Mouse (Mus musculus) MEL (cell line): ENCODE data around the gene Rxfp4. TPM values are rescaled to one million over a fixed set of nuclear protein-coding genes. Genes with fewer than 3 reads are reported as not detected.
A peak's percentile ranks its signal among the peaks of the same experiment; 100 is the strongest.

Experiments used
- DNase-seq: peaks from one replicate; pipeline ENCODE4 v3.0.0; 2011; ENCODE audit warnings: low read depth, low spot score
- H3K27ac ChIP-seq: 2 replicates; pipeline ENCODE4 v1.5.1; 2012; ENCODE audit warnings: low read depth, mild to moderate bottlenecking, control low read depth, low read length, moderate library complexity; ENCODE audit not compliant: control insufficient read depth
- H3K27me3 ChIP-seq, 2 experiments: fragments of 150-350 bp in 1 of 2; sonication (generic) in 1 of 2; 2 replicates each; pipeline ENCODE4 v1.6.1; 2012; ENCODE audit warnings: low read length in 2 of 2, mild to moderate bottlenecking in 2 of 2, improper control_type of control experiment in 1 of 2, moderate library complexity in 1 of 2; ENCODE audit not compliant: insufficient read depth in 2 of 2, control insufficient read depth in 1 of 2
- H3K36me3 ChIP-seq, 2 experiments: 2 replicates each; pipeline ENCODE4 v1.6.1; 2012 to 2014; ENCODE audit warnings: low read length in 2 of 2, improper control_type of control experiment in 1 of 2, inconsistent platforms in 1 of 2, mild to moderate bottlenecking in 1 of 2; ENCODE audit not compliant: insufficient read depth in 2 of 2, control insufficient read depth in 1 of 2
- H3K4me1 ChIP-seq, 2 experiments: fragments of 150-350 bp in 1 of 2; sonication (generic) in 1 of 2; 2 replicates each; pipeline ENCODE4 v1.6.1; 2012; ENCODE audit warnings: low read length in 2 of 2, improper control_type of control experiment in 1 of 2, mild to moderate bottlenecking in 1 of 2; ENCODE audit not compliant: insufficient read depth in 2 of 2, control insufficient read depth in 1 of 2
- H3K4me3 ChIP-seq, 2 experiments: fragments of 150-350 bp in 1 of 2; sonication (generic) in 1 of 2; 2 replicates each; pipeline ENCODE4 v1.5.1; 2012; ENCODE audit warnings: low read depth in 2 of 2, low read length in 2 of 2, mild to moderate bottlenecking in 2 of 2, moderate library complexity in 2 of 2, control low read depth in 1 of 2, improper control_type of control experiment in 1 of 2; ENCODE audit not compliant: control insufficient read depth in 1 of 2, insufficient read depth in 1 of 2
- H3K79me2 ChIP-seq: 2 replicates; pipeline ENCODE4 v1.6.1; 2012; ENCODE audit warnings: mild to moderate bottlenecking, low read length, moderate library complexity; ENCODE audit not compliant: control insufficient read depth, poor library complexity, insufficient read depth
- H3K9ac ChIP-seq: 2 replicates; pipeline ENCODE4 v1.6.1; 2012; ENCODE audit warnings: low read depth, mild to moderate bottlenecking, control low read depth, low read length, moderate library complexity; ENCODE audit not compliant: control insufficient read depth, poor library complexity, severe bottlenecking
- H3K9me3 ChIP-seq: fragments of 150-350 bp; sonication (generic); replicated peaks from 2 replicates; pipeline ENCODE4 v1.6.1; 2012; ENCODE audit warnings: mild to moderate bottlenecking, low read length, improper control_type of control experiment, moderate library complexity; ENCODE audit not compliant: insufficient read depth
- CHD1 ChIP-seq: IDR thresholded peaks from 2 replicates; pipeline ENCODE4 v1.6.1; 2012; ENCODE audit warnings: low read depth, mild to moderate bottlenecking, inconsistent platforms, low read length, improper control_type of control experiment
- E2F4 ChIP-seq: IDR thresholded peaks from 2 replicates; pipeline ENCODE4 v1.6.1; 2011; ENCODE audit warnings: low read depth, low read length, improper control_type of control experiment, borderline replicate concordance
- ELF1 ChIP-seq: IDR thresholded peaks from 2 replicates; pipeline ENCODE4 v1.6.1; 2014; ENCODE audit warnings: low read depth, mild to moderate bottlenecking, inconsistent platforms, low read length, improper control_type of control experiment, moderate library complexity
- EP300 ChIP-seq, 2 experiments: IDR thresholded peaks; 2 replicates each; pipeline ENCODE4 v1.6.1; 2011; ENCODE audit warnings: improper control_type of control experiment in 2 of 2, low read length in 2 of 2, low read depth in 1 of 2, mild to moderate bottlenecking in 1 of 2
- GABPA ChIP-seq: IDR thresholded peaks from 2 replicates; pipeline ENCODE4 v1.6.1; 2012; ENCODE audit warnings: low read depth, mild to moderate bottlenecking, inconsistent platforms, low read length, improper control_type of control experiment, moderate library complexity
- GATA1 ChIP-seq: IDR thresholded peaks from 2 replicates; pipeline ENCODE4 v1.6.1; 2011; ENCODE audit warnings: low read depth, low read length, improper control_type of control experiment
- HCFC1 ChIP-seq: IDR thresholded peaks from 2 replicates; pipeline ENCODE4 v1.6.1; 2012; ENCODE audit warnings: low read depth, mild to moderate bottlenecking, inconsistent platforms, low read length, improper control_type of control experiment, moderate library complexity
- JUND ChIP-seq: IDR thresholded peaks from 2 replicates; pipeline ENCODE4 v1.6.1; 2011; ENCODE audit warnings: low read depth, mild to moderate bottlenecking, improper control_type of control experiment, low read length
- KAT2A ChIP-seq: conservative IDR thresholded peaks from 2 replicates; pipeline ENCODE4 v1.6.1; 2012; ENCODE audit warnings: low read depth, low read length, improper control_type of control experiment, inconsistent platforms
- MAFK ChIP-seq: IDR thresholded peaks from 2 replicates; pipeline ENCODE4 v1.6.1; 2011; ENCODE audit warnings: low read depth, mild to moderate bottlenecking, low read length, improper control_type of control experiment, borderline replicate concordance
- MYB ChIP-seq: IDR thresholded peaks from 2 replicates; pipeline ENCODE4 v1.6.1; 2011; ENCODE audit warnings: mild to moderate bottlenecking, low read depth, low read length, improper control_type of control experiment
- MYC ChIP-seq: IDR thresholded peaks from 2 replicates; pipeline ENCODE4 v1.6.1; 2011; ENCODE audit warnings: low read depth, mild to moderate bottlenecking, low read length, improper control_type of control experiment, moderate library complexity
- POLR2AphosphoS2 ChIP-seq: IDR thresholded peaks from 2 replicates; pipeline ENCODE4 v1.6.1; 2011; ENCODE audit warnings: low read length, improper control_type of control experiment
- RAD21 ChIP-seq: IDR thresholded peaks from 2 replicates; pipeline ENCODE4 v1.6.1; 2011; ENCODE audit warnings: mild to moderate bottlenecking, low read depth, low read length, improper control_type of control experiment
- SMC3 ChIP-seq: IDR thresholded peaks from 2 replicates; pipeline ENCODE4 v1.6.1; 2011; ENCODE audit warnings: low read depth, low read length, improper control_type of control experiment
- TAL1 ChIP-seq: IDR thresholded peaks from 2 replicates; pipeline ENCODE4 v1.6.1; 2012; ENCODE audit warnings: mild to moderate bottlenecking, inconsistent platforms, low read length, moderate library complexity, mixed read lengths
- USF1 ChIP-seq: IDR thresholded peaks from 2 replicates; pipeline ENCODE4 v1.6.1; 2014; ENCODE audit warnings: low read depth, mild to moderate bottlenecking, inconsistent platforms, low read length, improper control_type of control experiment, moderate library complexity
- ZC3H11A ChIP-seq: IDR thresholded peaks from 2 replicates; pipeline ENCODE4 v1.6.1; 2012; ENCODE audit warnings: low read depth, mild to moderate bottlenecking, inconsistent platforms, low read length, improper control_type of control experiment
- ZKSCAN1 ChIP-seq: IDR thresholded peaks from 2 replicates; pipeline ENCODE4 v1.6.1; 2012; ENCODE audit warnings: low read depth, mild to moderate bottlenecking, inconsistent platforms, low read length, improper control_type of control experiment, moderate library complexity
- ZNF384 ChIP-seq: IDR thresholded peaks from 2 replicates; pipeline ENCODE4 v1.6.1; 2012; ENCODE audit warnings: low read depth, mild to moderate bottlenecking, inconsistent platforms, low read length, improper control_type of control experiment
- polyA plus RNA-seq, 2 experiments: library from polyadenylated mRNA; stranded (reverse) in 1 of 2; unstranded in 1 of 2; fragments of >175 nt in 1 of 2; fragments of >200 nt in 1 of 2; gene quantifications; 2 replicates each; pipeline versions ENCODE4 v1.2.1 to v1.2.4; 2012; ENCODE audit warnings: low replicate concordance in 2 of 2, low read depth in 1 of 2; ENCODE audit not compliant: insufficient read length in 2 of 2, insufficient read depth in 1 of 2, missing spikeins in 1 of 2
- total RNA-seq: library from RNA; depleted of rRNA; stranded (reverse); fragments of 300-350 nt; gene quantifications from 2 replicates; pipeline ENCODE4 v1.2.3, GENCODE M21; 2012

Rxfp4 gene
- total and polyA plus RNA-seq, 3 experiments, result 0.06 to 0.08 TPM; not detected in 1

DNA sequence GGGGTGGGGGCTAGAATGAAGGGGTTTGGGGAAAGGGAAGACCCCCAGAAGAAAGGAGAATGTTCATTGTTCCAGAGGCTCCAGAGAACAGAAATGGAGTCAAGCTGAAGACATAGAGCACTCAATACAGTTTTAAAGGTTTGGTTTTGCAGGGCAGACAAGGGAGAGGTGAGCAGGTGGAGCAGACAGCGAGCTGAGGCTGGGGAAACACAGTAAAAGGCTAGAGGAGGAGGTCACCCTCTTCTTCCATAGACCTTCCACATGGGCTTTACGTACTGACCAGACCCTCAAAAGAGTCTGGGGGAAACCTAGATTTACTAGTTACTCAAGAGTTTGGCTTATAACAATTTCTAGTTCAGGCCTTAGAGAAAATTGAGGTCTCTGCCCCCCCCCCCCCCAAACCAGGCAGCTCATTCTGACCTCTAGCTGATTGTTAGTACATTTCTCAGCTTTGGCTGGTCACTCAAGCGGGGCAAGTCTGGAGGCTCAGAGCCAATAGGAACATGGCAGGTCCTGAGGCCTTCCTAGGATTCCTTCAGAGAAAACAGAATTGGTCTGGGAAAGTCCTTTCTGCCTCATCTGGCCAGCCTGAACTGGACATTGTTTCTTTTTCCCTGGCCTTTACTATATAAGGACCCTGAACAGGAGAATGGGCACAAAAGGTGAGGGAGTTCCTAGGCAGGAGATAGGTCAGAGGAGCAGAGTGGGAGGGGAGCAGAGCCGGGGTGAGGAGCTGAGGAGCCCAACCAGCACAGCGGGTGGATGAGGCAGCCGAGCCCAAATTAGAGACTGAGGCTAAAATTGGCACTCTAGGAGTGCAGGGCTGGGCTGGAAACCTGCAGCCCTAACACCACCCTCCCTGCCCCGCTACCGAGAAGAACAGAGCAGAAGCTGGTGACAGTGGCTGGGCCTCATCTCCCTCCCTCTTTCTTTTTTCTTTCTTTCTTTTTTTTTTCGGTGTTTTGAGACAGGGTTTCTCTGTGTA, 33.5 kb downstream of the Rxfp4 start:
- Histone ChIP-seq H3K4me3 (peak overlapping the region; percentile 78 to 87; a peak in 2 of 4 replicates), H3K9ac (peak overlapping the region; percentile 85), H3K4me1 (peaks cover 20 to 28% of the 10 kb centered on the region in 2 experiments), H3K36me3 (peaks cover 2 to 28% of the 10 kb centered on the region in 2 experiments; a peak in 2 of 4 replicates), H3K27ac (peak overlapping the region; percentile 97; the same call in 1 of the 2 replicates), H3K79me2 (peaks cover 43% of the 10 kb centered on the region), H3K9me3 (no peaks in the 10 kb centered on the region), H3K27me3 (no peaks in the 10 kb centered on the region)
- TF ChIP-seq USF1 (no peak), CHD1 (no peak), HCFC1 (no peak), EP300 (IDR thresholded peaks at IDR 0.05; ENCODE audit: low read depth in 1 of 2, low read length in 2 of 2) (no peak), RAD21 (no peak), SMC3 (no peak), ZKSCAN1 (no peak), GATA1 (no peak), MAFK (no peak), ZC3H11A (no peak), ZNF384 (no peak), MYC (no peak), GABPA (no peak), TAL1 (no peak), E2F4 (no peak), KAT2A (no peak), MYB (no peak), ELF1 (no peak), JUND (no peak), POLR2AphosphoS2 (no peak)
- peak; percentile 51 for DNase-seq
